Mouse (Mus musculus): Measurements from ENCODE around the gene Snx20. TPM values are rescaled to one million over a fixed set of nuclear protein-coding genes. Genes with fewer than 3 reads are reported as not detected.

The Snx20 gene
- polyA plus RNA-seq, 1 experiment, result 52.3 TPM

GRCm38 (mm10) chr8:88673859-88674258, 37.9 kb upstream of the Snx20 start:
- Histone ChIP-seq H3K36me3 (ENCODE audit: control insufficient read depth, insufficient read depth, low read length) (no peaks in the 10 kb centered on the region), H3K27me3 (ENCODE audit: control insufficient read depth, insufficient read depth, low read length) (no peaks in the 10 kb centered on the region), H3K4me1 (replicated peaks; ENCODE audit: control insufficient read depth, insufficient read depth, low read length) (peaks cover 40% of the 10 kb centered on the region), H3K27ac (ENCODE audit: control insufficient read depth, insufficient read depth, low read length) (no peak overlapping the region), H3K4me3 (ENCODE audit: control insufficient read depth, insufficient read depth, low read length) (no peak overlapping the region)
- TF ChIP-seq CTCF (IDR thresholded peaks at IDR 0.05; ENCODE audit: borderline replicate concordance, control insufficient read depth, extremely low read depth, insufficient read depth, low read length, poor library complexity) (no peak), POLR2A (IDR thresholded peaks at IDR 0.05; ENCODE audit: control insufficient read depth, extremely low read depth, insufficient read depth, low read length, poor library complexity) (no peak)
- DNase-seq, result no peak
- WGBS, result 96% methylated on average over 5 of the region's 5 CpGs

GRCm38 (mm10) chr8:88671575-88671974, 35.6 kb upstream of the Snx20 start:
- Histone ChIP-seq H3K36me3 (ENCODE audit: control insufficient read depth, insufficient read depth, low read length) (no peaks in the 10 kb centered on the region), H3K4me1 (replicated peaks; ENCODE audit: control insufficient read depth, insufficient read depth, low read length) (peaks cover 49% of the 10 kb centered on the region), H3K4me3 (ENCODE audit: control insufficient read depth, insufficient read depth, low read length) (no peak overlapping the region), H3K27me3 (ENCODE audit: control insufficient read depth, insufficient read depth, low read length) (no peaks in the 10 kb centered on the region), H3K27ac (ENCODE audit: control insufficient read depth, insufficient read depth, low read length) (no peak overlapping the region)
- no peak for DNase-seq
- WGBS, result 95% methylated on average over 10 of the region's 10 CpGs
- TF ChIP-seq POLR2A (IDR thresholded peaks at IDR 0.05; ENCODE audit: control insufficient read depth, extremely low read depth, insufficient read depth, low read length, poor library complexity) (no peak), CTCF (IDR thresholded peaks at IDR 0.05; ENCODE audit: borderline replicate concordance, control insufficient read depth, extremely low read depth, insufficient read depth, low read length, poor library complexity) (no peak)

DNA sequence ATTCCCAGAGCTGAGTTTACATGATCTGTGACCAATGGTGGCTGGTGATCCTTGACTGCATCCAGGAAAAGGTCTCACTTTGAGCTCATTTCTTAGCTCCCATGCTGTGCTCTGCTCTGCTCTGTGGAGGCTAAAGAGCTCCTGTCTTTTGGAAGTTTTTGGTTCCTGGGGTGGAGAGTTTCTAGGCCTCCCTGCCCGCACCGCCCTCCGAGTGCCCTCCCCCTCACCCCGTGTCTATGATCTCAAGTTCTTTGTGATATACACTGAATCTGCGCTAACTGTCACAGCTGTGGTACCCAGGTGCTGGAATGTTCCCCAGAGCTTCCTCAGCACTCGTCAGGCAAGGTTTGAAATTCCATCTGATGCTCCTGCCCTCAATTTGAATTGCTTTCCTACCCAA, 34.9 kb upstream of the Snx20 start:
- 55% methylated on average over 6 of the region's 6 CpGs for WGBS
- H3K27me3 ChIP-seq (ENCODE audit: control insufficient read depth, insufficient read depth, low read length), result no peaks in the 10 kb centered on the region
- no peak for DNase-seq
- no peak overlapping the region for H3K27ac ChIP-seq (ENCODE audit: control insufficient read depth, insufficient read depth, low read length)
- no peaks in the 10 kb centered on the region for H3K36me3 ChIP-seq (ENCODE audit: control insufficient read depth, insufficient read depth, low read length)
- TF ChIP-seq CTCF (IDR thresholded peaks at IDR 0.05; ENCODE audit: borderline replicate concordance, control insufficient read depth, extremely low read depth, insufficient read depth, low read length, poor library complexity) (no peak), POLR2A (IDR thresholded peaks at IDR 0.05; ENCODE audit: control insufficient read depth, extremely low read depth, insufficient read depth, low read length, poor library complexity) (no peak)
- H3K4me1 ChIP-seq (replicated peaks; ENCODE audit: control insufficient read depth, insufficient read depth, low read length), result peaks cover 49% of the 10 kb centered on the region
- no peak overlapping the region for H3K4me3 ChIP-seq (ENCODE audit: control insufficient read depth, insufficient read depth, low read length)

DNA sequence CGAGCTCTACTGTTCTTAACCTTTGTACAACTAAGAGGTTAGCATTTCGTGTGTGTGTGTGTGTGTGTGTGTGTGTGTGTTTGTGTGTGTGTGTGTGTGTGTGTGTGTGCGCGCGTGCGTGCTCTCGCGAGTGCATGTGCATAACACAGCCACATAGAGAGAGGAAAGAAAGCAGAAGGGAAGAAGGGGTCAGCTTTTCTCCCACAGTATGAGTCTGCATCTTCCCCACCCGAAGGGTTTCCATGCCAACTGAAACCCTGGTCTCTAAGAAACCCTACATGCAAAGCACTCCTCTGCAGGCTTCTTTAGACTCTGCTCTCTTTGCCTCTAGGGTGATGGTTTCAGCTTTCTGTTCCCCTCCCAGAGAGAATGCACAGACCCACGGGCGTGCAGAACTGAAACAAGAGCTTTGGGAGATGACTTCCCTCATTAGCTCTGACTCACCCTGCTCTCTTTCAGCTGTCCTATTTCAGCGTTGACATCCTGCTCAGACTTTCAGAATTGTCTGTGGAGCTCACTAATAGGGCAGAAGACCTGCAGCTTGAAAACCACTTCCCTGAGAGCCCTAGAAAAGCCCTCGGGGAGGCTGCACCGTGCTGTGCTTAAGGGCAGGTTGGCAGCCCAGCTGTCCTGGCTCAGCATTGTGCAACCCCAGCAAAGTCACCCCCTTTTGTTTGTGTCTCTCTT, 32.6 kb upstream of the Snx20 start:
- H3K36me3 ChIP-seq (ENCODE audit: control insufficient read depth, insufficient read depth, low read length), result no peaks in the 10 kb centered on the region
- peaks cover 58% of the 10 kb centered on the region for H3K4me1 ChIP-seq (replicated peaks; ENCODE audit: control insufficient read depth, insufficient read depth, low read length)
- H3K27me3 ChIP-seq (ENCODE audit: control insufficient read depth, insufficient read depth, low read length), result no peaks in the 10 kb centered on the region
- H3K27ac ChIP-seq (ENCODE audit: control insufficient read depth, insufficient read depth, low read length), result peak overlapping the region; percentile 60
- TF ChIP-seq POLR2A (IDR thresholded peaks at IDR 0.05; ENCODE audit: control insufficient read depth, extremely low read depth, insufficient read depth, low read length, poor library complexity) (no peak), CTCF (IDR thresholded peaks at IDR 0.05; ENCODE audit: borderline replicate concordance, control insufficient read depth, extremely low read depth, insufficient read depth, low read length, poor library complexity) (no peak)
- 8% methylated on average over 14 of the region's 14 CpGs for WGBS
- H3K4me3 ChIP-seq (ENCODE audit: control insufficient read depth, insufficient read depth, low read length), result no peak overlapping the region
- DNase-seq, result peak; percentile 39

GRCm38 (mm10) chr8:88666435-88666834, 30.5 kb upstream of the Snx20 start:
- Histone ChIP-seq H3K4me1 (replicated peaks; ENCODE audit: control insufficient read depth, insufficient read depth, low read length) (peaks cover 44% of the 10 kb centered on the region), H3K27ac (ENCODE audit: control insufficient read depth, insufficient read depth, low read length) (no peak overlapping the region)
- TF ChIP-seq CTCF (IDR thresholded peaks at IDR 0.05; ENCODE audit: borderline replicate concordance, control insufficient read depth, extremely low read depth, insufficient read depth, low read length, poor library complexity), result no peak
- TF ChIP-seq POLR2A (IDR thresholded peaks at IDR 0.05; ENCODE audit: control insufficient read depth, extremely low read depth, insufficient read depth, low read length, poor library complexity), result no peak

GRCm38 (mm10) chr8:88664947-88665346, 29.0 kb upstream of the Snx20 start:
- no peaks in the 10 kb centered on the region for H3K27me3 ChIP-seq (ENCODE audit: control insufficient read depth, insufficient read depth, low read length)
- WGBS, result 97% methylated on average over 19 of the region's 19 CpGs
- H3K27ac ChIP-seq (ENCODE audit: control insufficient read depth, insufficient read depth, low read length), result no peak overlapping the region
- peaks cover 30% of the 10 kb centered on the region for H3K4me1 ChIP-seq (replicated peaks; ENCODE audit: control insufficient read depth, insufficient read depth, low read length)
- TF ChIP-seq CTCF (IDR thresholded peaks at IDR 0.05; ENCODE audit: borderline replicate concordance, control insufficient read depth, extremely low read depth, insufficient read depth, low read length, poor library complexity), result no peak
- no peak for TF ChIP-seq POLR2A (IDR thresholded peaks at IDR 0.05; ENCODE audit: control insufficient read depth, extremely low read depth, insufficient read depth, low read length, poor library complexity)
- DNase-seq, result no peak
- H3K4me3 ChIP-seq (ENCODE audit: control insufficient read depth, insufficient read depth, low read length), result no peak overlapping the region
- no peaks in the 10 kb centered on the region for H3K36me3 ChIP-seq (ENCODE audit: control insufficient read depth, insufficient read depth, low read length)

More at GRCm38 (mm10) chr8:88666435-88666834, 30.5 kb upstream of the Snx20 start:
- 28% methylated on average over 1 of the region's 1 CpGs for WGBS
- Histone ChIP-seq H3K36me3 (ENCODE audit: control insufficient read depth, insufficient read depth, low read length) (no peaks in the 10 kb centered on the region), H3K4me3 (ENCODE audit: control insufficient read depth, insufficient read depth, low read length) (no peak overlapping the region), H3K27me3 (ENCODE audit: control insufficient read depth, insufficient read depth, low read length) (no peaks in the 10 kb centered on the region)
- DNase-seq, result no peak

Measured in thymus, adult 2 months (tissue).